Mouse (Mus musculus) megakaryocyte-erythroid progenitor cell, adult 5 weeks (primary cell): ENCODE results near the gene Smagp. TPM values are rescaled to one million over a fixed set of nuclear protein-coding genes. Genes with fewer than 3 reads are reported as not detected.

Experiments used
- polyA plus RNA-seq: library from polyadenylated mRNA; stranded (reverse); fragments of >175 nt; gene quantifications from 2 replicates; pipeline ENCODE4 v1.2.3, GENCODE M21; 2012

The Smagp gene
- 7.6 and 9.8 TPM in 2 replicates for polyA plus RNA-seq

GRCm38 (mm10) chr15:100636700-100637501 is at the start of gene Smagp:
Gene Smagp, minus strand, starts transcription at chr15:100636940.

DNA sequence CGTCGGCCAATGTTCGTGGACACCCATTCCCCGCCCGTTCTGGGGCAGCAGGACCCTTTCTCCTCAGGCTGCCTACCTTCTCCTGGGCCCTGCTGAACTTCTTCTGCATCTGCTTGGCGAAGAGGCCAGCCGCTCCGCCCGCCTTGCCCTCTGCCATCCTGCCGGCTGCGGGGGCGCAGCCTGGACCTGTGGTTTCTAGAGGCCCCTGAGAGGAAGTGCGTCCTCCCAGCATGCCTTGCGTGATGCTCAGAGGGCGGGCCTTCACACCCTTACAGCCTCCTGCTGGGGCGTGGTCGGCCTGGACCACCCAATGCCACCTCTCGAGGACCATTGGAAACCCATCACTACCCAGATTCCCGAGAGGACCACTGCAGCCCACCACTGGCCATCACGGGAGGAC is 32.6 kb upstream of the Smagp start, which contains the start of gene Bin2:
TSS of gene Bin2 (minus strand) at position 217 of the 400 bp plus-strand sequence.

GRCm38 (mm10) chr15:100614996-100615824 is 21.5 kb downstream of the Smagp start, which contains the start of gene Dazap2:
Gene Dazap2, plus strand, starts transcription at chr15:100615349.

GRCm38 (mm10) chr15:100599276-100600046 is 37.3 kb downstream of the Smagp start, which contains the start of gene Pou6f1:
Gene Pou6f1, minus strand, starts transcription at chr15:100599984.

Other genes with a start within 250 kb of the Smagp start
- gene Gm5475, start 214.8 kb downstream of the Smagp start, polyA plus RNA-seq: 0.02 TPM in 1 of 2 replicates, not detected in the other
- gene Slc11a2, start 211.9 kb downstream of the Smagp start, polyA plus RNA-seq: 2.4 and 3.1 TPM in 2 replicates
- gene Letmd1, start 167.9 kb downstream of the Smagp start, polyA plus RNA-seq: 58.4 and 60.8 TPM in 2 replicates
- 1.3 TPM in 2 replicates for gene Csrnp2, start 141.5 kb downstream of the Smagp start, polyA plus RNA-seq
- 2.9 and 5.3 TPM in 2 replicates for gene Tfcp2, start 84.9 kb downstream of the Smagp start, polyA plus RNA-seq
- 3.2 and 5.3 TPM in 2 replicates for gene Pou6f1, start 37.0 kb downstream of the Smagp start, polyA plus RNA-seq
- 82.8 and 92.2 TPM in 2 replicates for gene Dazap2, start 21.6 kb downstream of the Smagp start, polyA plus RNA-seq
- 205 and 262 TPM in 2 replicates for gene Bin2, start 32.6 kb upstream of the Smagp start, polyA plus RNA-seq
- 3.0 and 5.5 TPM in 2 replicates for gene Cela1, start 51.0 kb upstream of the Smagp start, polyA plus RNA-seq
- gene Galnt6, start 92.4 kb upstream of the Smagp start, polyA plus RNA-seq: 24.0 and 36.7 TPM in 2 replicates
- 8.6 and 18.6 TPM in 2 replicates for gene Slc4a8, start 124.8 kb upstream of the Smagp start, polyA plus RNA-seq
- not detected in 2 replicates for gene Scn8a, start 232.9 kb upstream of the Smagp start, polyA plus RNA-seq